Mouse (Mus musculus) liver, embryonic 14.5 days (tissue): ENCODE measurements around the gene Dab2. TPM values are rescaled to one million over a fixed set of nuclear protein-coding genes. Genes with fewer than 3 reads are reported as not detected.

Source experiments
- ATAC-seq: fragments of 200-750 bp; cut with Nextera tagmentation; 2 replicates; pipeline ENCODE4 v1.8.0; 2017; ENCODE audit warnings: moderate number of reproducible peaks, mild to moderate bottlenecking, moderate library complexity; ENCODE audit not compliant: insufficient read depth
- DNase-seq, 3 experiments: peaks; one replicate each; pipeline ENCODE4 v3.0.0-alpha.2; 2012 to 2013; ENCODE audit warnings: low read depth in 3 of 3, low spot score in 3 of 3
- H3K27ac ChIP-seq: fragments of 300-500 bp; sonication (generic); 2 replicates; pipeline ENCODE4 v1.5.1; 2014; ENCODE audit warnings: moderate library complexity, mild to moderate bottlenecking, control low read depth, inconsistent platforms
- H3K27me3 ChIP-seq: fragments of 300-500 bp; sonication (generic); 2 replicates; pipeline ENCODE4 v1.6.1; 2014; ENCODE audit warnings: mild to moderate bottlenecking, low read length, moderate library complexity; ENCODE audit not compliant: control insufficient read depth, insufficient read depth
- H3K36me3 ChIP-seq: fragments of 300-500 bp; sonication (generic); replicated peaks from 2 replicates; pipeline ENCODE4 v1.6.1; 2014; ENCODE audit warnings: low read depth; ENCODE audit not compliant: control insufficient read depth, insufficient read depth
- H3K4me1 ChIP-seq, 2 experiments: fragments of 200-500 bp in 1 of 2; fragments of 300-500 bp in 1 of 2; sonication (generic) in 1 of 2; replicated peaks; 2 replicates each; pipeline ENCODE4 v1.6.1; 2012 to 2014; ENCODE audit warnings: antibody characterized with exemption in 1 of 2, inconsistent platforms in 1 of 2, low read length in 1 of 2; ENCODE audit not compliant: control insufficient read depth in 2 of 2, insufficient read depth in 2 of 2
- H3K4me2 ChIP-seq: fragments of 300-500 bp; sonication (generic); 2 replicates; pipeline ENCODE4 v1.6.1; 2014; ENCODE audit warnings: low read depth, mild to moderate bottlenecking, control low read depth, moderate library complexity
- H3K4me3 ChIP-seq, 2 experiments: fragments of 200-500 bp in 1 of 2; fragments of 300-500 bp in 1 of 2; sonication (generic) in 1 of 2; 2 replicates each; pipeline ENCODE4 v1.5.1; 2012 to 2014; ENCODE audit warnings: low read depth in 2 of 2, low read length in 2 of 2, mild to moderate bottlenecking in 2 of 2, control low read depth in 1 of 2, inconsistent platforms in 1 of 2, moderate library complexity in 1 of 2; ENCODE audit not compliant: insufficient read depth in 1 of 2
- H3K9ac ChIP-seq: fragments of 300-500 bp; sonication (generic); replicated peaks from 2 replicates; pipeline ENCODE4 v1.6.1; 2014; ENCODE audit warnings: mild to moderate bottlenecking, control low read depth, moderate library complexity
- H3K9me3 ChIP-seq: fragments of 300-500 bp; sonication (generic); 2 replicates; pipeline ENCODE4 v1.6.1; 2016; ENCODE audit warnings: low read length, mixed read lengths; ENCODE audit not compliant: control insufficient read depth
- CTCF ChIP-seq: IDR thresholded peaks from 2 replicates; pipeline ENCODE4 v1.5.1; 2016; ENCODE audit warnings: antibody characterized with exemption, low read depth, control low read depth
- EP300 ChIP-seq: IDR thresholded peaks from 2 replicates; pipeline ENCODE4 v1.6.1; 2016; ENCODE audit warnings: antibody characterized with exemption, low read depth
- WGBS: fragments of 180-500 bp; shearing (Covaris S2); extraction: QIAGEN DNeasy Blood & Tissue Kit; methylation state at CpG from one replicate; pipeline ENCODE4 v1.1.7; 2014; ENCODE audit not compliant: insufficient replicate concordance; 5-methylcytosine and 5-hydroxymethylcytosine counted together
- polyA plus RNA-seq, 2 experiments: library from polyadenylated mRNA; depleted of rRNA in 1 of 2; stranded (reverse) in 1 of 2; unstranded in 1 of 2; fragments of >200 nt; fragmentation: Nextera tagmentation in 1 of 2; extraction: Ambion mirVana in 1 of 2; gene quantifications; 2 replicates each; pipeline versions ENCODE4 v1.2.1 to v1.2.3; 2012 to 2014

Dab2 gene
- polyA plus RNA-seq, 2 experiments = 7.5 to 9.5 TPM

DNA sequence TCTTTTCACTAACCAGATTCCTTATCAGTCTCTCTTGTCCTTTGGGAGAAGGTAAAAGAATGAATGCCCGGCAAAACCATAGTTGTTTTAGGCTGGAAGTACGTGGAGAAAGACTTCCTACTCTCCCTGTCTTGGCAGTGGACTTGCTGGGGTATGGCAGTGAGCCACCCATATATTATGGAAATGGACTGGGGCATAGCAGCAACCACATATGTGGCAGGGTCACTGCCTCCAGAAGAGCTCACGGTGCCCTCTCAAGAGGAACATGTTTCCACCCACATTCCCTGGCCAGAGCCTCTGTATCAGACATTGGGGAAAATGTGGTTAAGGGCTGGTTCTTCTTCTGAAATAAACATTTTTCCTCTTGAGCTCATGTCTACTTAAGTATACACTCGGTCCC, 10.8 kb downstream of the Dab2 start:
- no peak for ATAC-seq
- H3K27ac ChIP-seq = no peak overlapping the region
- H3K4me3 ChIP-seq = no peak overlapping the region
- TF ChIP-seq CTCF = no peak
- no peak for TF ChIP-seq EP300
- H3K9me3 ChIP-seq = no peaks in the 10 kb centered on the region
- no peak overlapping the region for H3K4me2 ChIP-seq
- H3K36me3 ChIP-seq = no peaks in the 10 kb centered on the region
- DNase-seq = no peak
- WGBS = 55% methylated on average over 4 of the region's 4 CpGs
- no peaks in the 10 kb centered on the region for H3K4me1 ChIP-seq
- H3K27me3 ChIP-seq = no peaks in the 10 kb centered on the region
- H3K9ac ChIP-seq = no peak overlapping the region

DNA sequence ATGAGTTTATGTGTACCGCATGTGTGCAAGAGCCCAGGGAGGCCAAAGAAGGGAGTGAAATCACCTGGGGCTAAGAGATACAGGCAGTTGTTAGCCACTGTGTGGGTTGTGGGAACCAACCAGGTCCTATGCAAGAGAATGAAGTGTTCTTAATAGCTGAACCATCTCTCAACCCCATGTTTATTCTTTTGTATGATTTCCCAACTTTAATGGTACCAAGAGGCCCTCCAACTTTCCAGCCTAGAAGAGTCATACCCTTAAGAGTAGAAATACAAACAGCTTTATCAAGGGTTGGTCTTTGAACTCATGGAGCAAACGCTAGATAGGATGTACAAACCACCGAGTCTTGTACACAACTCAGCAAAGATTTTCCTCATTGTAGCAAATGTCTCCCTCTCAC, 12.8 kb downstream of the Dab2 start:
- Histone ChIP-seq H3K27me3 (no peaks in the 10 kb centered on the region), H3K4me1 (no peaks in the 10 kb centered on the region), H3K4me2 (no peak overlapping the region), H3K27ac (no peak overlapping the region), H3K4me3 (no peak overlapping the region), H3K36me3 (no peaks in the 10 kb centered on the region), H3K9me3 (no peaks in the 10 kb centered on the region), H3K9ac (no peak overlapping the region)
- no peak for ATAC-seq
- DNase-seq = no peak
- WGBS = 71% methylated on average over 3 of the region's 3 CpGs
- TF ChIP-seq EP300 = no peak
- TF ChIP-seq CTCF = no peak

GRCm38 (mm10) chr15:6319352-6319751, 19.8 kb downstream of the Dab2 start:
- ATAC-seq = no peak
- Histone ChIP-seq H3K27ac (no peak overlapping the region), H3K4me2 (no peak overlapping the region), H3K9ac (no peak overlapping the region), H3K36me3 (no peaks in the 10 kb centered on the region), H3K4me3 (no peak overlapping the region), H3K27me3 (no peaks in the 10 kb centered on the region), H3K4me1 (no peaks in the 10 kb centered on the region), H3K9me3 (no peaks in the 10 kb centered on the region)
- 76% methylated on average over 6 of the region's 6 CpGs for WGBS
- DNase-seq = no peak
- TF ChIP-seq EP300 = no peak
- TF ChIP-seq CTCF = no peak

DNA sequence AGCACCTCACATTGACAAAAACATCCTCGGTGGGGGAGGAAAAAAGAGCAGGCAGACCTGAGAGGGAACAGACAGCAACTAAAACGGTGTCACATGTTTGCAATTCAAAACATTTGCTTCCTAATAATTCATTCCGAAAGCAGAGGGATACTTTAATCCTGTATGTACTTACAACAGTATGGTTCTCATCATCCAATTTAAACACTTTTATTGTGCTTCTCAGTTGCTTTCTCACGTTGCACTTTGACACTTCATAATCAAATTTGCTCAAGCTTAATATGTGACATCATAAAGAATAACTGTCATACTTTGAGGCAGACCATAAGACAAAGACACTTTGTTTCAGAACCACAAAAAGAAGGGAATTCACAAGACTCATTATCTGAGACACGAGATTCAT, 20.9 kb downstream of the Dab2 start:
- no peaks in the 10 kb centered on the region for H3K27me3 ChIP-seq
- TF ChIP-seq CTCF (no peak), EP300 (no peak)
- no peak overlapping the region for H3K27ac ChIP-seq
- H3K9me3 ChIP-seq = no peaks in the 10 kb centered on the region
- H3K36me3 ChIP-seq = no peaks in the 10 kb centered on the region
- no peak overlapping the region for H3K4me3 ChIP-seq
- no peak overlapping the region for H3K9ac ChIP-seq
- DNase-seq (no peak), ATAC-seq (no peak)
- WGBS = 47% methylated on average over 5 of the region's 5 CpGs
- H3K4me1 ChIP-seq = no peaks in the 10 kb centered on the region
- no peak overlapping the region for H3K4me2 ChIP-seq

- TF ChIP-seq CTCF (no peak), EP300 (no peak)
- DNase-seq (no peak), ATAC-seq (no peak)
- Histone ChIP-seq H3K27me3 (no peaks in the 10 kb centered on the region), H3K27ac (no peak overlapping the region), H3K9me3 (no peaks in the 10 kb centered on the region), H3K9ac (no peak overlapping the region), H3K4me3 (no peak overlapping the region), H3K4me1 (no peaks in the 10 kb centered on the region), H3K36me3 (no peaks in the 10 kb centered on the region), H3K4me2 (no peak overlapping the region)
- WGBS = 77% methylated on average over 4 of the region's 4 CpGs
Observed at GRCm38 (mm10) chr15:6321263-6321662, 21.7 kb downstream of the Dab2 start.
